Mouse (Mus musculus): ENCODE data around the gene Wdr92.

Gene Wdr92

DNA sequence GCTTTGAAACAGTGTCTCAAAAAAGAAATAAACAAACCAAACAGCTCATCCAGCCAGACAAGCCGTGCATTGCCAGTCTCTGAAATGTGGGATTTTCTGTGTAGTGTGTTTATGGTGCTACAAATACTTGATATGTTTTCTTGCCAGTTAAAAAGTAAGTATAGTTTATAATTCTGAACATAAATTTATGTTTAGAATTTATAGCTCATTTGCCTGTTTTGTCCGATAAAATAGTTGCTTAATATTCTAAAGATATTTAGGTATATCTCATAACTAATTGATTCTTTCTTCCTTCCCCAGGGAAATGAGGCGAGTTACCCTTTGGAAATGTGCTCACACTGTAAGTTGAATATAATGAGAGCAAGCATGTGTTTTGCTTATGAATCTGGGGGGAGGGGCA lies at the start of gene Wdr92:
Gene Wdr92, plus strand, starts transcription at position 301 of the 400 bp plus-strand sequence.
- no peak for DNase-seq (ENCODE audit: extremely low read depth, insufficient read length, low spot score)

DNA sequence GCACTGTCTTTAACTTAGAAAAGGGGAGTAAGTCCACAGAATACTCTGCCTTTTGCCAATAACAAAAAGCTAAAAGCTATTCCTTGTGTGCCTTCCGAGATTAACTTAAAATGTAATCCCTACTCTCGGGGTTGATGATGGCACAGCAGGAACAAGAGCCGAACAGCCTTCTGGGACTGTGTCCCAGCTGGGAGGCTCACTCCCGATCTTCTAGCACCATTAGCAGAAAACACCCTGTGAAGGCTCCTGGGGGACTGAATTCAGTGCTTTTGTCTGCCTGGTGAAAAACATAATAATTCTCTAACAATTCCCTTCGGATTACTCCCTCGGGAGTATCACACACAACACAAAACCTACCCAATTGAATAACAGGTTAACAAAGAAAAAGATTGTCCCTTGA lies 46.3 kb upstream of the Wdr92 start:
- no peak for DNase-seq (ENCODE audit: extremely low read depth, insufficient read length, low spot score)

DNA sequence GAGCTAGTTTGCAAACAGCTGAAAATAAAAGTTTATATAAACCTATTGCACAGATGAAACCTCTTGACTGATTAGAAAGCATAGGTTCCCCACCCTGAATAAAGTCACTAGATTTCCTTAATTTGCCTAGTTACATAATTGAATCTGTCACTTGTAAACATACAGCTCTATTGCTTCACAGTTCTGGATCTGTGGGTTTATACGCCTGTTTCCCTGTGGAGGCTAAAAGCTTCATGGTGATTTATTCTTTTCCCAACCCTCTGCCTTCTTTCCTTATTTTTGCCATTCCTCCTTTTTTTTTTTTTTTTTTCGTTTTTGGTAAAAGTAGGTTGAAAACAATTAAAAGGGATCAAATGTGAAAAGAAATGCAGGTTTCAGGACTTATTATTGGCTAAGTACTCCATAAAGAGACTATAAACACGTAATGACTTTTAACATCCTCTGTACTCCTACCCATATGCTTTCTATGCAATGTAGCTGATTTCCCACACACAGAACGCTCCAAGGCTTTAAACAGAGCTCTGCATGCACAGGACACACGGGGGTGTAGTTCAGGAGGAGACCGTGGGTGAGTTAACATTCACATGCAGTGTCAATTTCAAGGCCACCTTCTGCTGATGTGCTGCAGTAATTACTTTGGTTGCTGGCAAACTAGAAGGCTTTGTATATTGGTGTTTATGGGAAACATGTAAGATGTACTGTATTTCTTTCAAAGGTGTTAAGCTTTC lies 43.4 kb upstream of the Wdr92 start:
- no peak for DNase-seq (ENCODE audit: extremely low read depth, insufficient read length, low spot score)

DNA sequence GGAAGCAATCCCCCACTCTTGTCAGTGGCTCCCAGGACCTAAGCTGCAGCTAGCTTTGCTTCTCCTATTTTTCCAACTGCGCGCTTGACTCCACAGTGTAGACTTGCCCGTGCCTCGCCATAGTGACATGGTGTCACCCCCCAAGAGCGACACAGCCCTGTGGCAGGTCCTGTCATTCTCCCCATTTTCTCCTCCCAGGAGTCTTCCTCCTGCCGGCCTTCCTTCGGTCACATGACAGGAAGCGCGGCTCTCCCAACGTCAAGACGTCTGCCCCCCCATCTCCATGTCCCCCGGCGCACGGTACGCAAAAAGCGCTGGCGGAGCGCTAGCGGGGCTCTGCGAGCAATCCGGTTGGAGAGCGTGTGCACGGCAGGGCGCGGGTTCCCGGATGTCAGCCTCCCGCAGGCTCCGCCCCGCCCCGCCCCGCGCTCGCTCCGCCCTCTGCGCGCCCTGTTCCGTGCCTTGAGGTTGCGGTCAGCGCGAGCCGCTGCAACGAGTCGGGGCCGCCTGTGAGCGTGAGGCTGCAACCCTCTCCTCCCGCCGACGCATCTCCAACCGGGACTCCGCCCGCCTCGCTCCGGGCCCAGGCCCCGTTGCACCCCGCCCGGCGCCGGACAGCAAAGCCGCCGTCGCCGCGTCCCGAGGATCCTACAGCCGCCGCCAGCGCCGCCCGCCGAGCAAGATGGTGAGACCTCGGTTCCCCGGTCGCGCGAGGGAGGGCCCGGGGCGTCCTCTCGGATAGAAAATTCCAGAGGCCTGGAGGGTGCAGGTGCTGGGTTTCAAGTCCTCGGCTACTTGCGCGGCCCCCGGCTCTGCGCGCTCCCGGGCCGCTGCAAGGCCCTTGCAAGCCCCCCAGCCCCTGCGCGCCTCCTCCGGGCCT lies 22.8 kb upstream of the Wdr92 start, which contains the start of gene Ppp3r1:
Gene Ppp3r1, plus strand, starts transcription at position 406 of the 880 bp plus-strand sequence.
- DNase-seq (ENCODE audit: extremely low read depth, insufficient read length, low spot score), result peak; percentile 98

DNA sequence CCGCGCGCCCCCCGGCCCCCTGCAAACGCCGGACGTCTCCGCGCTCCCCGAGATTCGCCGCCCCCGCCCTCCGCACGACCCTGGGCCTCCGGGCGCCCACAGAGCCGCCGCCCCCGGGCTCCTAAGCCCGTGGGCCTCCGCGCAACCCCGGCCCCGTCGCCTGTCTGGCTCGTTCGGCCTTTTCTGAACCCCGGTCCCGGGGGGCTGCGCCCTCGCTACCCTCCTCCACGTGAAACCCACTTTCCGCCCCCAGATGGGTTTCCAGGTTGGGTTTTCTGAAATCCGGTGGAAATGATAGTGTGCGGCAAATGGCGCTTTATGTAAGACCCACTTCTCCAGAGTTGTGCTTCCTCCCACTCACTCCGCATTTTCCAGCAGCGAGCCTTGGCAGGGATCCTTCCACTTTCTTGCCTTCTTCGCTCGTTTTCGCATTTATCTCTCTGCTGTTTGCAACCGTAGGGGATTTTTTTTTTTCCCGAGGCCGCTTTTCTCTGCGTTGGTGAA lies 22.1 kb upstream of the Wdr92 start:
- peak; percentile 51 for DNase-seq (ENCODE audit: extremely low read depth, insufficient read length, low spot score)

DNA sequence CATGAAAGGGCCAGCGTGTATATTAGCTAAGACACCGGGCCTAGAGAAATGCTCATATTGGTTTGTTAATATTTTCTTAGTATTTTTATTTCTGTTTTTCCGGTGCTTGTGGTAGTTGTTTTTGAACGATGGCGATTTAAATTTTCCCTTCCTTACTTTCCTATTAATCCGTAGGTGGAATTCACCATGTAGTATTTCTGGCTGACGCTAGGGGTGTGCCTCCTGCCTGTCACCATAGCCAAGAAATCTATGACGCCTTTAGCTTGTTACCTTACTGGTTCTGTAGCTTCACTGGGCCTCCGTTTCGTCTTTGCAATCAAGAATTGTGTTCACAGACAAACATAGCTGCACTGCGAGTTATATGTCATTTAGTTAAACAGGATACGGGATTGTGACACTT lies 21.7 kb upstream of the Wdr92 start:
- DNase-seq (ENCODE audit: extremely low read depth, insufficient read length, low spot score), result peak; percentile 41

DNA sequence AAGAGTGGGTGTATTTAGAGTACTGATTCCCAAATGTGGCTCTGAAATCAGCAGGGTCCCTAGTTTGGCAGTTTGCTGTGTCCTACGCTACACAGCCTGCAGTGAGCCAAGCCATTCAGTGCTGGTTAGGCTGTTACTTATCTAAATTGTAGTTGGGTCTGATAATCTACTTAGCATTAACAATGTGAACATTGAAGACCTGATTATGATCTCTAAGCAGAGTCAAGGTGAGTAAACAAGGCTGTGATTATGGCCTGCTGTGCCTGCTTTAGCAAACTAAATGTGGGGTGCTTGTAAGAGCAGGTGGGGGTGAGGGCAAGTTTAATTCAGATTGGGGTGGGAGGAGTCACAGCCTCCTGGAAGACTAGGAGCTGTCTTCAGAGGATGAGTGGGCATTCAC lies 18.0 kb upstream of the Wdr92 start:
- no peak for DNase-seq (ENCODE audit: extremely low read depth, insufficient read length, low spot score)

DNA sequence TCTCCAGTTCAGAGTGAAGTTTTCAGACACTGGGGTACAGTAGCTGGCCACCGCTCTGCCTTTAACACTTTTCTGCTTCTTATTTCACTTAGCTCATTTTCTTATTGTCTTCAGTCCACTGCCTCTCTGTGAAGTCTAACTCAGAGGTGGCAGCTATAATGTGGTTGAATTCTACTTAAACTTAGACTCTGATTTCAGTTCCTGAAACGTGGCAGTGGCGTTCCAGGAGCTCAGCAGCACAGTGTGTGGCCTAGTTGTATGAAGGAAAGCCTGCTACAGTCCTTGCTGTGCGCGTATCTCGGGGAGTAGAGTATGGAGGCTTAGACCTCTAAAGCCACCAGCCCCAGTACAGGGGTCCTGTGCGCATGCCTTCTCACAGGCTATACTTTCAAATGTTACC lies 15.3 kb upstream of the Wdr92 start:
- DNase-seq (ENCODE audit: extremely low read depth, insufficient read length, low spot score), result no peak

DNA sequence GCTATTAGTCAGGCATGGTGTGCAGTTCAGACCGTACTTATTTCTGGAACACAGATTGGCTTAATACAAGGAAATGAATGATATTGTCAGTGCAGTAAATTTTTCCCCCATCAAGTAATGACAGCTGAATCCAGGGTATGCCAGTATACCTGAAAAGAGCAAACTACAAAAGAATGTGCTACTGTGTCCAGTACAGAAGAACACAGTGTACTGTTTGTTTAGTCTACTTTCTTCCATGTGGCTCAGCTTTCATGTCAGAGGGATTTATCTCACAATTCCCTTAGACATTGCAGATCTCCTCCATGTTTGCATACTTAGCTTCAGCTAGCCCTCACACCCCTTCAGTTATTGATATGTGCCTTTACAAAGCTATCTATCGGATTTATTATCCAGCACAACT lies 12.6 kb upstream of the Wdr92 start:
- DNase-seq (ENCODE audit: extremely low read depth, insufficient read length, low spot score), result no peak

DNA sequence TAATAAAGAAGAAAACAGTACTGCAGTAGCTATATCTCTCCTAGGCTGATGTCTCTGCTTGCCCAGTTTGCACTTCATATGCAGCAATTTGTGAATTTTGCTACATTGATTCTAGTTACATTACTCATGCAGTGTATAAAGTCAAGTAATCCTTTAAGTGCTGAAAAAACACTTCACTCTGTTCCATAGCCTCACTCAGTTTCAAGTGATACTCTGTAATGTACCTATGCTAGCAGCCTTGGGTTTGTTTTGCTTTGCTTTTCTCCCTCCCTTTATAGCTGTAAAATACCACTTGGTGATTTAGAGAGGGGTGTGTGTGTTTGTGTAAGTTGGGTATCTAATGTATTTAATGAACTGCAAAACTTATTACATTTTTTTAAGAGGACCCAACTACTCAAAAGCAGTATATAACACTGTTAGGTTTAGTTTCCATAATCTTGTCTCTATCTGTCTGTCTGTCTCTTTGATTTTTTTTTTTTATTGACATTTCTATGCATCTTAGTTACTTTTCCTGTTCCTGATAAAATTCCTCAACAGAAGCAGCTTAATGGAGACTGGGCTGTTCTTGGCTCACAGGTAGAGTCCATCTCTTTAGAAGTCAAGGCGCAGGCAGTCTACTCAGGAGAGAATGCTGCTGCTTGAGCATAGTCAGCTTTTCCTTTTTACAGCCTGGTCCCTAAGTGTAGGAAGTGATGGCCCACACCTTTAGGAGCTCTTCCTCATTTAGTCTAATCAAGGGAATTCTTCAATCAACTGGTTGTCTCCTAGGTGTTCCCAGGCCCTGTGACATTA lies 10.8 kb upstream of the Wdr92 start:
- DNase-seq (ENCODE audit: extremely low read depth, insufficient read length, low spot score), result no peak

DNA sequence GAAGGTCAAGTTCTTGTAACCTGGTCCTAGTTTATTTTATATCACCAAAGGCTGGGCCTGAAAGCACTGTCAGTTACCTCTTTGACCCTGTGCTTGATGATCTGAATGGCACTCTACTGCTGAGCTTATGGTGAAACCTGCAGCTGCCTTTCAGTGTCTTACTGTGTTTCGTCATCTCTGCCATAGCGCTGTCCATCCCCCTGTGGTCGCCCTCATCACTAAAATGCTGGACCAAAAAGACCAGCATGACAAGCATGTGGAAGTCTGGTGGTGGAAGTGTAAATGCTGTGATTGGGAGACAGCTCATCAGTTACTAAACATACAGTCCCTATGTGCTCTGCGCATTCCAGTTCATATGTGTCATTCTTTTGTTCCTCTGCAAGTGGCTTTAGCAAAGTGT lies 9.6 kb upstream of the Wdr92 start:
- DNase-seq (ENCODE audit: extremely low read depth, insufficient read length, low spot score), result no peak

DNA sequence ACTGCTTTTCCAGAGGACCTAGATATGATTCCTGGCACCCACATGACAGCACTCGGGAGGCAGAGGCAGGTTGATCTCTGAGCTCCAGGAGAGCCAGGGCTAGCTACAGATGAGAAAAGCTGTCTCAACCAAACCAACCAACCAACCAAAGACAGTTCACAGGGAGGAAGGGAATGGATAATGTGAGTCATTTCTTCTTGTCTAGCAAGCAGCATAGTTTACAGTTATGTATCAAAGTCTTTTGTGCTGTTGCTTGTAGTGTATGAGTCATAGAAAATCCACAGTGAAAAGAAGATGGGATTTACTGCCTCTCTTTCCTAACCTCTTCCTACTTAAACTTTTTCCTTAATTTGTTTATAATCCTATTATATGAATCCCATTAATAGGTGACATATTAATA lies 5.3 kb upstream of the Wdr92 start:
- DNase-seq (ENCODE audit: extremely low read depth, insufficient read length, low spot score), result peak; percentile 44

DNA sequence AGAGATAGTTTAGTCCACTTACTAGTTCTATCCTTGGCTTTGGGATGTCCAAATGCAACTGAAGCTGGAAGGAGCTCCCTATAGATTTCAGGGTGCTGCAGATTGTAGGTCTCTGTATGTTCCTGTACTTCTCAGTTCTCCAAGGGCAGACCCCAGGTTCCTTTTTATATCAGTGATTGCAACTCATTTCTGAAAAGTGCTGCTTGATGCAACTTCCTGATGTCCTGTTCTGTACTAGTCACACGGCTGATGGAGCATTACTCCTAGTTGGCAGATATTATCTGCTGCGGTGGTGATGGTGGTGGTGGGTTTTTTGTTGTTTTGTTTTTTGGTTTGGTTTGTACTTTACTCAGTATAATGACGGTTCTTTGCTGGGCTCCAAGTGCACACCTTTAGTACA lies 1.2 kb upstream of the Wdr92 start:
- DNase-seq (ENCODE audit: extremely low read depth, insufficient read length, low spot score), result no peak

DNA sequence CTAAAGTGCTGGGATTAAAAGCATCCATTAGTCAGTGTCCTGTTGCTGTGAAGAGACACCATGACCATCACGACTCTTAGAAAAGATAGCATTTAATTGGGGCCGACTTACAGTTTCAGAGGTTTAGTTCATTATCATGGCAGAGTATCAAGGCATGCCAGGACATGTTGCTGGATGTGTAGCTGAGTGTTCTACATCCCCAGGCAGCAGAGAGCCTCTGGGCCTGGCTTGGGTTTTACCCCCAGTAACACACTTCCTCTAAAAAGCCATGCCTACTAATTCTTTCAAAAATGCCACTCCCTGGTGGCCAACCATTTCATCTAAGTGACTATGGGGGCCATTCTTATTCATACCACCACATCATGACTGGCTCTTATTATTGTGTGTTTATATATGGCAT lies 1.3 kb downstream of the Wdr92 start:
- DNase-seq (ENCODE audit: extremely low read depth, insufficient read length, low spot score), result no peak

DNA sequence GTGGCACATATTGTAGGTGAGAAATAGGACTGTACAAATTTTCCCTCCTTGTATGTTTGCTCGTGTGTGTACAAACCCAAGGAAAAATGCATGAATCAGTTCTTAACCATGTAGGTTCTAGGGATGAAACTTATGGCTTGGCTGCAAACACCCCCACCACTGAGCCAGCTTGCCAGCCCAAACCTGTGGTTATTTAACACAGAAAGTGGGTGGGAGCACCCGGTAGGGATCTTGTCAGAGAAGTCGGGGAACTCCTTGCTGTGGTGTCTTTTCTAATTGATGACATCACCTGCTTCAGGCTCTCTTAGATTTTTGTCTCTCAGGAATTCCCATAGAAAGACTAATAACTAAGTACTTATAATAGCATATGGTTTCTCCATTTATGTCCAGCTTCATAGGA lies 5.7 kb downstream of the Wdr92 start:
- DNase-seq (ENCODE audit: extremely low read depth, insufficient read length, low spot score), result no peak

DNA sequence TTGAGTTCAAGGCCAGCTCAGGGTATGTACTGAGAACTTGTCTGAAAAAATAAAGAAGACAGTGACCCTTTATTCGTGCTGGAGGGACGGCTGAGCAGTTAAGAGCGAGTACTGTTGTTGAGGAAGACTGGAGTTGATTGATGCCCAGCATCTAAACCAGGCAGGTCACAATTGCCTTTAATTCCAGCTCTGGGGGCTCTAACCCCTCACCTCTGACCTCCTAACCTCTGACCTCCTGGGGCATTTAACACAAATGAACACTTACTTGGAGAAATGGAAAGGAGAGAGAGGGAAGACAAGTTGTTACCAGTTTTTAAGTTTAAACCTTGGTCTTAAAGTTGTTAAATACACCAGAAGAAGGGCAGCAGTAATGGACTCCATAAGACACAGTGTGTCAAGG lies 6.9 kb downstream of the Wdr92 start:
- no peak for DNase-seq (ENCODE audit: extremely low read depth, insufficient read length, low spot score)

DNA sequence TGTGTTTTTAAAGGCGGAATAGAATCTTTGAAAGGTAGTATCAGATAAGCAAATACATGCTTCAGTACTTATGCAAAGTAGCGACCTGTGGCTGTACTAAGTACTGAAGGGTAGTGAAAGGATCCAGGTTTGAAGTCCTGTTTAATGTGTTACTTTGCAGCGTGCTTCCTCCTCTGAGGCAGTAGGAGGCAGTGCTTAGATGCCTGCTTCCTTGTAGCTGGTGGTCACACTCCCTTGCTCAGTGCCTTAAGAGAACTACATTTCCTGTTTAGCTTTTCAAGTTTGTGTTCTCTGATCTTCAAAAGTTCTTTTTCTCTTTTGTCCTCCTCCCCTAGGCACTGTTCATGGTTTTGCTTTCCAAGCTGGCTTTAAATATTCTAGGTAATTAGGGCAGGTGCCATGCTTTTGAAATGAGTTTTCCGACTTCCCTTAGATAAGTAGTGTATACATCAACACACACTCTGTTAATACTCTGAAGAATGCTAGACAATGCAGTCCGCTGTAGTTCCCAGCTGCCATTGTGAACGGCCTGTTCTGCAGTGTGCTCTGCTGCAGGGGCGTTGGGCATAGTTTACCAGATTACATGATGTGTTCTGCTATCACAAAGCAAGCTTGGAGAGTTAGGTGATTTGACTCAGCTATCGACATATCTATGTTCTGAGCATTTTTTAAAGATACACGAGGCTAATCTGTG lies 10.4 kb downstream of the Wdr92 start:
- DNase-seq (ENCODE audit: extremely low read depth, insufficient read length, low spot score), result no peak

DNA sequence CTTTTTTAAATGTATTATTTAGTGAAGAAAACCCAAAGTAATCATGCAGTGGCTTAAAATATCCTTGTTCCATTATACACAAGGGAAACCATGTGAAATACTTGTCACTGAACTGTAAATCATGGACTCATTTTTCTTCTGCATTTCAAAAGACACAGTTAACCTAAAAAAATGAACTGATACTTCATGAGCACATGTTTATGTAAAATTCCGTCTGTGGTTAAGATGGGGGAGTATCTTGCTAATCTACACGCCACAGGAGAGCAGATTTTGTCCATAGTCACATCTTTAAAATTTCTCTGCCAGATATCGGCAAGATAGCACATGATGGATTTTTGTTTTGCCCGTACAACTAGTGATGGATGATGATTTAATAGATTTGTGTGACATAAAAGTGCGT lies 17.3 kb downstream of the Wdr92 start:
- DNase-seq (ENCODE audit: extremely low read depth, insufficient read length, low spot score), result no peak

DNA sequence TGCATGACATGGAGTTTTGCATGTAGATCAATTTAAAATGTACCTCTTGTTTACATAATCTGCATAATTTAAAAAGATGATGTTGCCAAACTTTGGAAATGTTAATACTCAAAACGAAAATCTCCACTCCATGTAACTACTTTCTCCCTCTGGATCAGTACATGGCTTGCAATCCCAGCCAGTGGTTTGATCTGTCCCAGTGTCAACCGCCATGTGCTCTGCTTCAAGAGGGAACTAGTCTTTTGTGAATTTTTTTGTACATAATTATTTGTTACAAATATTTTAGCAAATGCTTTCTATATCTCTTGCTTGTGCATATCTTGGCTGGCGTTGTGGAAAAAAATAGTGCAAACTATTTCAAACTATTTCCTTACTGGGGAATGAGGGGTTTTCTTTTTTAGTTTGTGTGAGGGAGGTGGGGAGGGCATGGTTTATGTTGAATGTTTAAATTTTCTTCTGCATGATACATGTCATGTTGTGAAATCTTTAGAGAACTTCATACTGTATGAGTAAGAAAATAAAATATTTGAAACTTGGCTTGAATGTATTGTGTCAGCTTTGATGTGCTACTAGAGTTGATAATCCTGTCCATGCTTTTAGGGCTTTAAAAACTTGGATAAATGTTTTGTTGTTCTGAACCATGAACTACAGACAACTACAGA lies 18.1 kb downstream of the Wdr92 start:
- no peak for DNase-seq (ENCODE audit: extremely low read depth, insufficient read length, low spot score)

DNA sequence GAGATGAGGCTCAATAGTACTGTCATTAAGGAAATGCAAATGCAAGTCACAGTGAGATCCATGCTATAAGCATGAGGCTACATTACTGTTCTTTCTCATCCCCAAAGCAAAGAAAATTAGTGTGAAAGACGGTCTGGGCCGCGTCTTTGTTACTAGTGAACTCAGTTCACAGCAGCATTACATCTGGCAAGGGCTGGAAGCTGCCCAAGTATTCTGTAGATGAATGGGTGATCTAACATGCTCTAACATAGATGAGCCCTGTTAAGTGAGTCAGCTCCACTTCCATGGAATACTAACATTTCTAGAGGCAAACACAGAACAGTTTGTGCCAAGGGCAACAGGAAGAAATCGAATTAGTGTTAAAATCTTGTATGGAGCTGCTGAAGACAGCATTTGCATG lies 19.0 kb downstream of the Wdr92 start:
- DNase-seq (ENCODE audit: extremely low read depth, insufficient read length, low spot score), result no peak
